Mouse (Mus musculus) gastrocnemius, postnatal 10 days (tissue): ENCODE measurements around the gene Agap2. TPM values are rescaled to one million over a fixed set of nuclear protein-coding genes. Genes with fewer than 3 reads are reported as not detected.
A peak's percentile ranks its signal among the peaks of the same experiment; 100 is the strongest.

Experiments used
- DNase-seq: peaks from one replicate; pipeline ENCODE4 v3.0.0; 2021; ENCODE audit warnings: mixed read lengths
- long read RNA-seq, 2 experiments: library from polyadenylated mRNA; stranded (forward); transcript quantifications; one replicate each; pipeline ENCODE4 v2.0.0; 2021
- total RNA-seq, 2 experiments: library from RNA; stranded (reverse); gene quantifications; 2 replicates each; pipeline ENCODE4 v1.2.3; 2021

The Agap2 gene
- total RNA-seq, result 1 to 10 TPM; 2.7 to 3.4 TPM
- long read RNA-seq, experiment 1, result 0 reads
- long read RNA-seq, experiment 2, partial matches to known transcripts, result 0 of 1 reads
- long read RNA-seq, experiment 2, other reads (novel, unspliced or antisense), result 1 of 1 reads

DNA sequence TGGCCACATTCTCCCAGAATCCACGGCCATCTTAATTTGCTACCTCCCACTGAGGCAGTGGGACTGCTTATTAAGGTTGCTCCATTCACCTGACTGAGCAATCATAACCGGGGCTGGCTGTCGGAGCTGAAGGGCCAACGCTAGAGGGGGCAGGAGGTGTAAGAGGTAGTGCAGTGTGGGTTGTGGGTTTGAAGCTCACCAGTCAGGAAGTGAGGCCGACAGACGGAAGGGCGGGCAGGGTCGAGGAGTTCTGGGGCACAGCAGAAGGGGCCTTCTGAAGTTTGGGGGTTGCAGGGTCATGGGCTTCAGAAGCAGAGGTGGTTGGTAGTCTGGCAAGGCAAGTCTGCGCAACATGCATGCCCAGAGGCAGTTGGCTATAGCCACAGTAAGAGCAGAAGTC lies at the start of gene Agap2:
Gene Agap2, plus strand, starts transcription at position 205 of the 400 bp plus-strand sequence.
- no peak for DNase-seq

DNA sequence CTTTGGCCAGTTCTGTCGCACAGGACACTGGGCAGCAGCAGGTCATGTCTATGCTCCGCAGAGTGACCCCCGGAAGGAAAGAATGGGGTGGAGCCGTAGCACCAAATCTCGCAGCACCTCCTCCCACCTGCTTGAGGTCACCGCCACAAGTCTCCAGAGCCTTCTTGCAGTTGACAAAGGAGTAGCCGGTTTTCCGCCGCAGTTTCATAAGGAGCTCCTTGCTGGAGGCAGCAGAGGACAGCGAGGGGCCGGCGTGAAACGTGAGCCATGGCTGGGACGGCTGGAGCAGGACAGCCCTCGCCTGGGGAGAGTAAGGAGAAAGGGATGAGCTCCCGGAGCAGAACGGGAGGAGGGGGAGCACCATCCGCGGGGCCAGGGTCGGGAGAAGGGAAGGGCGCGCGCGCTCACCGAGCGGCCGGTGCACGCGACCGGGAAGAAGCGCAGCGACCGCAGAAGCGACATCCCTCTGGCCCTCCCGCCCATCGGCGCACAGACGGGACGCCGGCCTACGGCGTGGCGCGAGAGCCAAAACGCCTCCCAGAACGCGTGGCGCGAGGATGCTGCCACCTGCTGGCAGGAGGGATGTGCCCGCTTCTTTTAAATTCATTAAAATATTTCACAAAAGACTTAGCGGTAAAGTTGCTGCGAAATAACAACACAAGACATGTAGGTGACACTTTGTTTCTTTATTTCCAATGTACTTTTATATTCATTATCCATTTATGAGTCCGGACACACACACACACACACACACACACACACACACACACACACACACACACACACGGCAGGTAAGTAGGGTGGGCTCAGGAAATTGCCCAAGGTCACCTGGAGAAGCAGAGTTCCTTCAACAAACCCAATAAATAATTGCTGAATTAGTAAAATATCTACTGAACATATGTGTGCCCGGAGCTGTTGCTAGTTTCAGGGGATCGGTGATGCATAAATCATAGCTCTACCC lies 44.5 kb upstream of the Agap2 start, which contains the start of gene Tsfm:
Gene Tsfm, minus strand, starts transcription at position 505 of the 961 bp plus-strand sequence.
- peak; percentile 98 for DNase-seq

DNA sequence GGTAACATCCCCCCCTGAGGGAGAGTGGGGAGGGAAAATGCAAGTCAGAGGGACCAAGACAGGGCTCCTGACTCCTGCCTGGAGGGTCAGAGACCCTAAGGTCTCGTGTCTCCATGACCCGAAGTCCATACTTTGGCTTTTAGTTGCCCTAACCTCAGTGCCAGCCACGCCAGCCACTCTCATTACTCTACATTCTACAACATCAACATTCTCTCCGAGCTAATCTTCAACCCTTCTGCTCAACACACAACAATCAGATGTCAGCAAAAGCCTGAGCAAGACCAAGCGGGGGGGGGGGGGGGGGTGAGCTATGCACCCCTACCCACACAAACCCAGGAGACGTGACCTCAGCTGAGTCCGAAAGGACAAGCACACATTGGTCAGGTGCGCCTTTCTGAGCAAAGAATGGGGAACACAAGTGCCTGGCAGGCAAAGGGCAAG lies 41.8 kb upstream of the Agap2 start:
- DNase-seq, result no peak

DNA sequence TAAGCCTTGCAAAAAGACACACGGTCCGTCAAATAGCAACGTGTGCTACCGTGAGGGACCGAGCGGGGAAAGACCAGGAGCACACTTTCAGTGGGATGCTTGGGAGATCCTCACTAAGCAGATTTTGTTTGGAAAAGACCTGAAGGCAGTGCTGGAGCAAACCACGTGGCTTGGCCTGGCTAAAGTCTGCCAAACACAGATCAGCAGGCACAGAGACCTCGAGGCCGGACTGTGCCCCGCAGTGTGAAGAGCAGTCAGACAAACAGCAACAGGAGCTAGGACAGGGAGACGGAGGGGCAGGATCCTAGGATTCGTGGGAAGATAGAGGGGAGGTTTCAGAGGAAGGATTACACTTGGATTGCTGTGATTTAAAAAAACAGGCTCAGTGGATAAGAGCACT lies 38.8 kb upstream of the Agap2 start:
- no peak for DNase-seq

DNA sequence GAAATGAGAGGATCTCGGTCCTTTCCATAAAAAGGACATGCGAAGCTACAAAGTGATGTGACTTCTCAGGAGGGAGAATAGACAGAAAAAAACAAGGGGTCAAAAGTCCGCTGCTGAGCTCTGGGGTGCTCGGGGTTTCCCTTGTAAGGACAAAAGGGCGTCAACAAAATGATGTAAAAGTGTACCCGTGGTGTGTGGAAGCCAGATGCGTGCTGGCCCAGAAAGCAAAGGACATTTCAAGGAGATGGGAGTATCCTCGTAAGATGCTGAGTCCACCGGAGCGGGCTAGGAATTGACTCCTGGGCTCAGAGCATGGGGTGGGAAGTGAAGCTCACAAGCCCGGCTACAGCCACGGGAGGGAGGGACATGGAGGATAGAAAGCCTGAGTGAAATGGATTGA lies 37.4 kb upstream of the Agap2 start:
- no peak for DNase-seq

DNA sequence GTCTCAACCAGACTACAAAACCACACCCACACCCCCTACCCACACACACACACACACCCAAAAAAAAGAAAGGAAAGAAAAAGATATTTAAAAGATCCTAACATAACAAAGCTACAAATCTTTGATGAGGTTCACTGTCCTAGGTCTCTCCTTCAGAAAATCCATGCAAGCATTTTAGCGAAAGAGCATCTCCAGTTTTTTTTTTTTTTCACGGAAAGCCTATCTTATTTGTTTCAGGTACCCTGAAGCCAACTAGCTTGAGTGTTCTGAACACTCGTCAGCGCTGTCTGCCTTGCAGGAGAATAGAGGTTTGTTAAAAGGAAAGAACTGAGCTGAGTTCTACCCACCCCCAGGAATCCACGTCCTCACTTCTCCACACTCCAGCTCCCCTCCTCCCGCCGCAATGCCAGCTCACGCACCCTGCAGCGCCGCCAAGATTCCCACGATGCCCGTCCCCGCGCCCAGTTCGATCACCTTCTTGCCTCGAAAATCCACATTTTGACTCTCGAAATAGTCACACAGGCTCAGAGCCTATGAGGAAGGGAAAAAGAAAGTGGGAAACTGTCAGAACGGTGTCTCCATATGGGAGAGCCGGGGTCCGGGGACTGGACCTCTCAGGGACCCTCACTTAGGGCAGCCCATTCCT lies 34.4 kb upstream of the Agap2 start:
- no peak for DNase-seq

DNA sequence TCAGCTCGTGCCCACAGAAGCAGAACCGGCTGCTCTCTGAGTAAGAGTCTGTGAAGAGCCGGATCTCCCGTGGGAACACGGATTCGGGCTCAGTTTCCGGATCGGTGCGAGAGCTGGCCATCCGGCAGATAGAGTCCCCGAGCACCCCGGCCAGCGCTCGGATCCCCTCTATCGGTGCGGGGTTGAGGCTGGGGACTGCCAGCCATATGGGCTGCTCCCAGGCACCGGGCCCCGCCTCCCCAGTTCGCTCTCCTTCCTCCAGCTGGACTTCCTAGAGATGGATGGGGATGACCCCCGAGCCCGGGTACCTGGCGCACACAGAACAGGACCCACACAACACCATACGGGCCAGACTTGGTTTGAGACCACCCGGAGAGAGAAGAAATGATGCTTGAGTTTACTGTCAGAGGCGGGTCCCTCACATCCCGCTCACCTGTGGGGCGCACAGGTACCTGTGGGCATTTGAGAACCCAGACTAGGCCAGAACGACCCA lies 33.8 kb upstream of the Agap2 start, which contains the start of the genes Mettl1 and Eef1akmt3:
Gene Mettl1, plus strand, starts transcription at position 141 of the 493 bp plus-strand sequence.
Gene Eef1akmt3, minus strand, starts transcription at position 240 of the 493 bp plus-strand sequence.
- peak; percentile 50 for DNase-seq

DNA sequence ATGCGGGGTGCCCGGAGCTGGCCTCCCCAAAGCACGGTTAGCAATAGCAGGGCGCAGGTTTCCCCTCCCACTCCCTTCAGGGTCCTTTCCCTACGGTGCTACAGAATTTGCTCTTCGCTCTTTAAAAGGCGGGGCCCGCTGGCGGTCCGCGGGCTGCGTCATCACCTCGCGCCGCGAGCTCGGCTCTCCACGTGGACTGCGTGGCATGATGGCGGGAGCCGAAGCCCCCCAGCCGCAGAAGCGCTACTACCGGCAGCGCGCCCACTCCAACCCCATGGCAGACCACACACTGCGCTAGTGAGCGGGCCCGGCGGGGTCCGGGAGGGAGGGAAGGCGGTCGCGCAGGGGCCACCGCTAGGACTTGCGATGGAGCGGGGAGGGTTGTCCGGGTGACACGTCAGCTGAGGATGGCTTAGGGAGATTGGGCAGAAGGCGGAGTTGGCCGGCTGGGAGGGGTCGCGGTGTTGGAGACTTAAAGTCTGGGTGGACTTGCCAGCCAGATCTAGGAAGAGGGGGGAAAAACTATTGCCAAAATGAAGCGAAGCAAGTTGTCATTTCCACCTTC lies 33.2 kb upstream of the Agap2 start:
- peak; percentile 92 for DNase-seq

DNA sequence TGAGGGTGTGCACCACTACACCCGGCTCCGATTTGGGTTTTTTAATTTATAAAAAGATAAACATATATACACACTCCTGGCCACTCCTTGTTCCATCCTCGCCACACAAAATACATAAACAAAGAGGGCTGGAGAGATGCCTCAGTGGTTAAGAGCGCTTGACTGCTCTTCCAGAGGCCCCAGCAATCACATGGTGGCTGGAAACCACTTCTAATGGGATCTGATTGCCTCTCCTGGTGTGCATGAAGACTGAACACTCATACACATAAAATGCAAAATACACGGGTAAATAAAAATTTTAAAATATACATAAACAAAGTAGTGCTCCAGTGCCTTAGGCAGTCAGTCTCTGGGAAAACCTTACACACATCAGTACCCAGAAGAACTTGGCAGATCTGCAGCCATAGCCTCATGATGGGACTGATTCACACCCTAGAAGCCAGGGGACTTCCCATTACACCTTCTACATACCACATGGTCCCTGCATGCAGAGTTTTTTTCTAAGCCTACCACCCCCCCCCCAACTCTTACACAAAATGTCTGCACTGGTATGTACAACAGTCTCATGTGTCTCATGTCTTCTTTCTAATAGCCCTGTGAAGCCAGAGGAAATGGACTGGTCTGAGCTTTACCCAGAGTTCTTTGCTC lies 32.5 kb upstream of the Agap2 start:
- no peak for DNase-seq

DNA sequence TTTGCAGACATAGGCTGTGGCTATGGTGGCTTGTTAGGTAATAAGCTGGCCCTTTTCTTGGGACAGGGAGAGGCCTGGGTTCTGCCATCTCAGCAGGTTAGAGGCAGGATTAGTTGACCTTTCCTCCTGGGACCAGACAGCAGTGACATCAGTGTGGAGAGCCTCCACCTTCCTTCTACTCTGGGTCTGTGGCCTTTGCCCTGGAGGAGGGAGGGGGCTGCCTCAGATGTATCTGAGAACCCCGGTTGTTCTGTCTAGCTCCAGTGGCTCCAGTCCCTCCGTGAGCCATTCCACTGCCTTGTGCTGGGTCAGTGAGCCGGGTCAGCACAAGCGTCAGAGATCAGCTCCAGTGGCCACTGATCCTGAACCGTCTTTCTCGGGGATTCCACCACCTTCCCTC lies 31.9 kb upstream of the Agap2 start:
- no peak for DNase-seq

DNA sequence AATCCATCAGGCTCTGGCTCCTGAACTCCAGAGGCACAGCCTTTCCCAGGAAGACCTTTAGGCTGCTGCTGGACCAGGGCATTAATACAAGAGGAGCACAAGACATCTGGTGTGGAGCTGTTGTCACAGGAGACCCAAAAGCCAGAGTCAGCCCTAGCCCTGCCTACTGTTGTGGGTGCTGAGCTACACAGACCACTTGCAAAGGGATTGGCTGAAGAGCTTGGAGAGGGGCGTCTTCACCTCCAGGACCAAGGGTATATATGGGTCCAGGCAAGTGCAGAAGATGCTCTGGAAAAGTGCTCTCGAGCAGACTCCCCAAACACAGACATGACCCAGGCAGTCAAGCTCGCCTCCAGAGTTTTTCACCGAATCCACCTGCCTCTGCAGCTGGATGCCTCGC lies 27.1 kb upstream of the Agap2 start, which contains the start of gene Cyp27b1:
Gene Cyp27b1, plus strand, starts transcription at position 297 of the 400 bp plus-strand sequence.
- DNase-seq, result no peak

DNA sequence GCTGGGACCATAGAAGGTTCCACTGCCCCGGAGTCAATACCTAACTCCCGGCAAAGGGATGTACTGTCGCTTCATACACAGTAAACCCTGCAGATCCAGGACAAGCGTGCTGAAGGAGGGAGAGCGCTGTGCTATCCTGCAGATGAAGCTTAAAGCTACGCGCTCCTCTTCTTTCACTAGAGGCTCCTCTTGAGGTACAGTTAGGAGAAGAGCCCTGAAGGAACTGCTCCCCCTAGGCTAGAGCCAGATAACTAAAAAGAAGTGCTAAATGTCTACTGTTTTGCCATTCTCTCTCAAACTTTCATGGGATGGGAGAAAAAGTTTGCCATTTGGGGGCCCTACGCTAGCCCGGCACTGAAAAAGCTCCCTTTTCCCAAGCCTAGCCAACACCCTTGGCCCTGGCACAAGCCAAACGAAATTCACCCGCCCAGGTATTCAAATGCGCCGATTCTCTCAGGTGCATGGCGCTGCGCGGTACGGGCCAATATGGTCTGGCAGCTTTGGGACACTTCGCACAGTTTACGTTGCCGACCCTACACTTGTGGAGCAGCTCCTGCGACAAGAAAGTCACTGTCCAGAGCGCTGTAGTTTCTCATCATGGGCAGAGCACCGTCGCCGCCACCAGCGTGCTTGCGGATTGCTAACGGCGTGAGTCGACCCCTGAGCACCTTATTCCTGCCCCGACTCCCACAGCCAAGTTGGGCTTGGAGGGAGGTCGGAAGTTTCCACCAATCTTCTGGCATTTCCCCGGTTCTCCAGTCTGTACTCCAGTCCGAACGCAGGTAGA lies 26.3 kb upstream of the Agap2 start:
- DNase-seq, result no peak

DNA sequence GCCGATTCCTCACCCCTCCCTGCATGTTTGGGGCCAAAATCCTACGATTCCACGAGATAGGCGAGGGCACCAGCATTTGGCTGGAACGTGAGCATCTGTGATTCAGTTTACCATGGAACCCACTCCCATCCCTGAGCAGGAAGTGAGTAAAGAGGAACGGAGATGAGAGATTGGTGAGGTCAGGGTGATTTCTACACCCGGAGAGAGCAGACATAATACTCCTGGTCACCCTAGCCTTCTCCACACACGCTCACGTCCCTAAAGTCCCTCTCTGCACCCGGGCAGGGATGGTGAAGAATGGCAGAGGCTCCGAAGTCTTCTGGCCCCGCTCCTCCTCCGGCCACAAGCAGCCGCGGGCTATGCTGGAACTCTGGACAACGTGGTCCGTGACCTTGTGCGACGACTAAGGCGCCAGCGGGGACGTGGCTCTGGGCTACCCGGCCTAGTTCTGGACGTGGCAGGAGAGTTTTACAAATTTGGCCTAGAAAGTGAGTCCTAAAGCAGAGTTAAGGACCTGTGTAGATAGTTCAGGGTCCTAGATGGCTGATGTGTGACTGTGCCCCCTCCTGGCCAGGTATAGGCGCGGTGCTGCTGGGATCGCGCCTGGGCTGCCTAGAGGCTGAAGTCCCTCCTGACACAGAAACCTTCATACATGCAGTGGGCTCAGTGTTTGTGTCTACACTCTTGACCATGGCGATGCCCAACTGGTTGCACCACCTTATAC lies 25.5 kb upstream of the Agap2 start:
- no peak for DNase-seq

DNA sequence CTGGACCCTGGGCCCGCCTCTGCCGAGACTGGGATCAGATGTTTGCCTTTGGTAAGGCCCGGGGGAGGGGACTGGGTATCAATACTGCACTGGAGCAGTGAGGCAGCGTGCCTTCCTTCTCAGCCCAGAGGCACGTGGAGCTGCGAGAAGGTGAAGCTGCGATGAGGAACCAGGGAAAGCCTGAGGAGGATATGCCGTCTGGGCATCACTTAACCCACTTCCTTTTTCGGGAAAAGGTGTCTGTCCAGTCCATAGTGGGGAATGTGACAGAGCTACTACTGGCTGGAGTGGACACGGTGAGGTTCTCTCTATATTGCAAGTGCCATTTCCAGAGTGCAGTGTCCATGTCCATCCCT lies 25.0 kb upstream of the Agap2 start:
- no peak for DNase-seq

DNA sequence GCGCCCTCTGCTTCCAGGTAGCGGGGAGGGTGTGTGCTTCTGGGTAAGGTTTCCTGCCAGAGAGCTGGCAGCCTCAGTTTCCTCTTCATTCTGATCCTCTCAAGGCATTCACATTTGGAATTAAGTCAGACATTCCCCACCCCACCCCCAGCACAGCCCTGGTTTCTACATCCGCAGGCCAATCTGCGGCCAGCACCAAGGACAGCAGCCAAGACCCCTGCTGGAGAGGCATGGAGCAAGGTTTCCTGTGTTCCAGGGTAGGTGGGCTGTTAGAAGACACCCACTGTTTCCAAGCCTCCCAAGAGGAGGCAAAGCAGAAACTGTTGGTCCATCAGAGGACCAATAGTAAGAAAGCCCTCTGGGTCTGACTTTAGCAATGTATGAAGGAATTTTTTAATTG lies 20.4 kb upstream of the Agap2 start:
- no peak for DNase-seq

DNA sequence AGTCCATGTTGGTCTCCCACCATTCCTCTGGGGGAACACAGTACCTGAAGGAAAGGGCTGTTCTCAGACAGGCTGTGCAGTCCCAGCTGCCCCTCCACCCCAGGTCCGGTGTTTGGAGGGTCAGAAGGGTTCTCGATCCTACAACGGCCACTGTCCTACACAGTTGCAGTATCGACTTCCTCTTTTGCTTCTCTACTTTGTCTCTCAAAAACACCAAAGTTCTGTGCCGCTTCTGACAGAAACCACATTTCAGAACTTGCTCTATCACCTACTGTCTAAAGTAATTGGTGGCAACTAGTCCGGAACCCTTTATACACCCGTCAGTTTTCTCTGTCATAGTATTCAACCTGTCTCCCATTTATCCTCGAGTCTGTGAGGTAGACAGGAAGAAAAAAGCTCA lies 19.7 kb upstream of the Agap2 start:
- no peak for DNase-seq

DNA sequence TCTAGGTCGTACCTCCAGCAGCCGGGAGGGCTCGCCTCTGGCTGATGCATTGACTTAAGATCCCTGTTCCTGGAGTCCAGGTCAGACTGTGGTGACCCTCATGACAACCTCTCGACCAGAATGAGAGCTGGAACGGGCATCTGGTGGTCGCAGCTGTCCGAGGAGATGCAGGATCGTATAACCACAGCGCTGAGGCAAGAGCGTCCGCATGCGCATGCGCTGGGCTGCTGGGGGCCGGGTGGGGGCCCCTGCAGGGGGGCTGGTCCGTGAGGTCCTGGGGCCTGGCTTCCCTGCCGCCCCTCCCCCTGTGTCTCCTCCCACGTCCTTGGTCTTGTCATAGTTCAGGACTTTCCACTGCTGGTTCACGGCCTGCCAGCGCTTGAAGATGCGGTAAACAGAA lies 18.6 kb upstream of the Agap2 start:
- DNase-seq, result no peak

DNA sequence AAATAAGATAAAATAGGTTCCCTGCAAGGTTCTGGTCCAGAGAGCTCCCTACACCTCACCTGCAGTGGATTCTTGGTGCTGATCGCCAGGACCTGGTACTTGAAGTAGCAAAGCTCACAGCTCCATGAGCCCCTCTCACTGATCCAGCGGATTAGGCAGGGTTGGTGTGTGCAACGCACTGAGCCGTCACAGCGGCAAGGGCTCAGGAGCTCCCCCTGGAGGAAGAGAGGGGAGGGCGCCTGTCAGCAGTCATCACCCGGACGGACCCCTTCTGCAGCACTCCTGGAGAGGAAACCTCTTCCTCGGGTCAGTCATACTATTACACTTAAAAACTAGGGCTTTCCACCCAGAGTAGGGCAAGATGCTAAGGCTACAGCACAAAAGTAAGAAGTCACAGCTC lies 16.9 kb upstream of the Agap2 start:
- DNase-seq, result peak; percentile 79

DNA sequence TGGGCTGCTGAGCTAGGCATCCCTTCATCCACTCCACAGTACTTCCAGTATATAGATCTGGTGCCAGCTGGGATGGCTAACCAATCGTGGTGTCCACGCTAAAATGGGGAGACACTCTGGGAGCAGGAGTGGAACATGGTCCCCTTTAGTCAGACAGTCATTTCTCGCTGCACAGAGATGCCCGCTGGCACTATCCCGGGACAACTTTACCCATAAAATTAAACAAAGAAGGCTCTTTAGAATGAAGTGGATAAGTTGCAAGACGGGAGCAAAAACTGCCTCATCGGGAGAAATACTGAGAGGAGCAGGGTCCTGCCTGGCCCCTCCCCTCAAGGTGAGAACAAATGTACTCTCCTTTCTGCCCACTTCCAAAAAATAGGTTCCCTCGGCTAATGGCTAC lies 16.4 kb upstream of the Agap2 start:
- no peak for DNase-seq
